Mouse (Mus musculus): ENCODE results near the gene Cc2d1b. TPM values are rescaled to one million over a fixed set of nuclear protein-coding genes. Genes with fewer than 3 reads are reported as not detected.

Gene Cc2d1b
- 16.9 TPM for polyA plus RNA-seq (2014; fragmentation: Illumina TruSeq; extraction: RNeasy Lipid Tissue Mini Kit (QIAGEN cat#74804); ENCODE audit: insufficient read depth, low read depth, low replicate concordance)

DNA sequence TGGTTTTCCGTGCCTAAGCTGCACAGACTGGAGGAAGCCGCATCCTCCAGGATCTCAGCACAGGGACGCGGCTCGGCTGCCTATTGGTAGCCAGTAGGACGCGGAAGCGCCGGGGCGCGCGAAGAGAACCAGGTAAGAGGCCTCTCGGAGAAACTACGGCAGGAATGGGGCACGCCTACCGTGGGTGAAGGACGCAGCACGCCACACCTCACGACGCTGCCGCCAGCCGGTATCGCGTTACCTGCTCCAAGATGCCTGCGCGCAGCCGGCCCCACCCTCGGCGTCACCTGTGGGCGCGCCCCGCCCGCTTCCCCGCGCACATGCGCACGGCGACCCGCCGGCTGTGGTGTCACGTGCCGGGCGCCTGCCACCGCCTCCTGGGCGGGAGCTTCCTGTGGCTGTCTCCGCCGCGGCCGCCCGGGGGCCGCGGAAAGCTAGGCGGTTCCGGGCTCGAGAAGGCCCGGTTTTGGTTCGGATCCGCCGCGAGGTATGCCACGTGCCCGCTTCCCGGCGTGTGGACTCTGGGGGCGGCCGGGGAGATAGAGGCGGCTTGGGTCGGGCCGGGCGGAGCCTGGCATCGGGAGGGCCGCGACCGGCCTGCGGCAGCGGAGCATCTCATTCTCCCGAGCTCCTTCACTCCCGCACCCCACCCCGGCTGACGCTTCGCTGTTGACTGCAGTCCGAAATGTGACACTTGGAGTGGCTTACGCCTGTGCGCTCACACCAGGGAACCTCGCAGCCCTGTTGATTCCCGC is at the start of gene Cc2d1b:
TSS of gene Cc2d1b (plus strand) at position 354 of the 755 bp plus-strand sequence.

DNA sequence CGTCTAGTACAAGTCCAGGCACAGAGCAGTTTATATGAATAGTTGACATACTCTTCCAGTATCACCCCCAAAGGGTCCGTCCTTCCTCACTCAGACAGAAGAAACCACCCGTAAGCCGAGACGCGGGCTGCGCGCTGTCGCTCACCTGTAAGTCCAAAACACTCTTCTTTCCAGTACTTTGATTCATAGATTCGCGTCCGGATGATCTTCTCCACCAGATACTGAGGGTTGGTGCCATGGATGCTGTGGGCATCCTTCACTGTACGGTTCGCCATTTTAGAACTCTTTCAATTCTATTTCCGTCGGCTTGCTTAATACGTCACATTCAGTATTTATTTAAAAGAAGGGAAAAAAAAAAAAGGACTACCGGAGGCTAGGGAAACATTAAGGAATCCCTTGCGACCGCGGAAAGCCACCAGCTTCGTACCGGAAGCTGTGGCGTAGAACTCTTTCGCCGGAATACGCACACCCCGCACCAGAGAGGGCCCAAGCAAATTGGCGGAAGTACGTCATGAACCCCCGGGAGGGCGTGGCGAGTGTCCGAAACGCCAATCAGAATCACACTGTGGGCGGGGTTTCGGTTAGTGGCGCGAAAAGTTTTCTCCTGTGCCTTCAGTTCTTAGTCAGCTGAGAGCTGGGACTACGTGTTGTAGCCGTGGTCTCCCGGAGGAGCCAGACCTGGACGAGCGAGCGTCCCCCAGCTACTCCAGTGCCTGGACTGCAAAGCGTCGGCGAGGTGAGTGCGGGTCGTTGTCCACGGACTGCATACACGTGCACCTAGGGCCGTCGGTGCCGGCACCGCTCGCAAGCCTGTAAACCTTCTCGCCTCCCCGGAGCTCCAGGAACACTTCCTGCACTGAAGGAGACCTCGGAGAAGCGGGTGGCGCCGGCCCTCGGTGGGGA is 40.6 kb upstream of the Cc2d1b start, which contains the start of the genes Prpf38a and Orc1:
TSS of gene Prpf38a (minus strand) at position 497 of the 903 bp plus-strand sequence.
TSS of gene Orc1 (plus strand) at position 584 of the 903 bp plus-strand sequence.

Other genes starting within 250 kb of the Cc2d1b start
- gene Shisal2a, start 236.6 kb upstream of the Cc2d1b start, polyA plus RNA-seq (2014; fragmentation: Illumina TruSeq; extraction: RNeasy Lipid Tissue Mini Kit (QIAGEN cat#74804); ENCODE audit: insufficient read depth, low read depth, low replicate concordance) = 0.83 TPM
- 25.2 TPM for gene Gpx7, start 213.0 kb upstream of the Cc2d1b start, polyA plus RNA-seq (2014; fragmentation: Illumina TruSeq; extraction: RNeasy Lipid Tissue Mini Kit (QIAGEN cat#74804); ENCODE audit: insufficient read depth, low read depth, low replicate concordance)
- gene Tut4, start 160.5 kb upstream of the Cc2d1b start, polyA plus RNA-seq (2014; fragmentation: Illumina TruSeq; extraction: RNeasy Lipid Tissue Mini Kit (QIAGEN cat#74804); ENCODE audit: insufficient read depth, low read depth, low replicate concordance) = 15.4 TPM
- 34.9 TPM for gene Prpf38a, start 40.6 kb upstream of the Cc2d1b start, polyA plus RNA-seq (2014; fragmentation: Illumina TruSeq; extraction: RNeasy Lipid Tissue Mini Kit (QIAGEN cat#74804); ENCODE audit: insufficient read depth, low read depth, low replicate concordance)
- 0.25 TPM for gene Orc1, start 40.5 kb upstream of the Cc2d1b start, polyA plus RNA-seq (2014; fragmentation: Illumina TruSeq; extraction: RNeasy Lipid Tissue Mini Kit (QIAGEN cat#74804); ENCODE audit: insufficient read depth, low read depth, low replicate concordance)
- gene 3110021N24Rik, start 99.7 kb downstream of the Cc2d1b start, polyA plus RNA-seq (2014; fragmentation: Illumina TruSeq; extraction: RNeasy Lipid Tissue Mini Kit (QIAGEN cat#74804); ENCODE audit: insufficient read depth, low read depth, low replicate concordance) = not detected
- 7.8 TPM for gene Zfyve9, start 160.9 kb downstream of the Cc2d1b start, polyA plus RNA-seq (2014; fragmentation: Illumina TruSeq; extraction: RNeasy Lipid Tissue Mini Kit (QIAGEN cat#74804); ENCODE audit: insufficient read depth, low read depth, low replicate concordance)
- gene Btf3l4, start 213.7 kb downstream of the Cc2d1b start, polyA plus RNA-seq (2014; fragmentation: Illumina TruSeq; extraction: RNeasy Lipid Tissue Mini Kit (QIAGEN cat#74804); ENCODE audit: insufficient read depth, low read depth, low replicate concordance) = 72.7 TPM
- 45.3 TPM for gene Txndc12, start 214.7 kb downstream of the Cc2d1b start, polyA plus RNA-seq (2014; fragmentation: Illumina TruSeq; extraction: RNeasy Lipid Tissue Mini Kit (QIAGEN cat#74804); ENCODE audit: insufficient read depth, low read depth, low replicate concordance)
- gene Kti12, start 227.8 kb downstream of the Cc2d1b start, polyA plus RNA-seq (2014; fragmentation: Illumina TruSeq; extraction: RNeasy Lipid Tissue Mini Kit (QIAGEN cat#74804); ENCODE audit: insufficient read depth, low read depth, low replicate concordance) = 18.8 TPM
- gene A730015C16Rik, start 228.7 kb downstream of the Cc2d1b start, polyA plus RNA-seq (2014; fragmentation: Illumina TruSeq; extraction: RNeasy Lipid Tissue Mini Kit (QIAGEN cat#74804); ENCODE audit: insufficient read depth, low read depth, low replicate concordance) = not detected

All from lung, adult 10 weeks (tissue).